Mouse (Mus musculus) liver, embryonic 16.5 days (tissue): Measurements from ENCODE around the gene Sit1. TPM values are rescaled to one million over a fixed set of nuclear protein-coding genes. Genes with fewer than 3 reads are reported as not detected.
A peak's percentile ranks its signal among the peaks of the same experiment; 100 is the strongest.

Experiments used
- ATAC-seq: fragments of 200-750 bp; cut with Nextera tagmentation; 2 replicates; pipeline ENCODE4 v1.8.0; 2017; ENCODE audit warnings: low read depth, mild to moderate bottlenecking, moderate number of reproducible peaks, moderate library complexity
- H3K27ac ChIP-seq: fragments of 300-500 bp; sonication (generic); 2 replicates; pipeline ENCODE4 v1.5.1; 2014; ENCODE audit warnings: mild to moderate bottlenecking, low read length
- H3K27me3 ChIP-seq: fragments of 300-500 bp; sonication (generic); 2 replicates; pipeline ENCODE4 v1.6.1; 2014; ENCODE audit warnings: low read depth, low read length, mixed read lengths; ENCODE audit not compliant: control insufficient read depth, insufficient read depth
- H3K36me3 ChIP-seq: fragments of 300-500 bp; sonication (generic); 2 replicates; pipeline ENCODE4 v1.6.1; 2014; ENCODE audit warnings: mild to moderate bottlenecking; ENCODE audit not compliant: control insufficient read depth, insufficient read depth
- H3K4me1 ChIP-seq: fragments of 300-500 bp; sonication (generic); 2 replicates; pipeline ENCODE4 v1.6.1; 2014; ENCODE audit warnings: low read depth, low read length, mixed read lengths; ENCODE audit not compliant: control insufficient read depth
- H3K4me2 ChIP-seq: fragments of 300-500 bp; sonication (generic); 2 replicates; pipeline ENCODE4 v1.6.1; 2014; ENCODE audit warnings: low read depth, low read length, mixed read lengths
- H3K4me3 ChIP-seq: fragments of 300-500 bp; sonication (generic); 2 replicates; pipeline ENCODE4 v1.5.1; 2014; ENCODE audit warnings: low read depth, mild to moderate bottlenecking, low read length
- H3K9ac ChIP-seq: fragments of 300-500 bp; sonication (generic); 2 replicates; pipeline ENCODE4 v1.6.1; 2014; ENCODE audit warnings: low read depth, low read length
- H3K9me3 ChIP-seq: fragments of 300-500 bp; sonication (generic); replicated peaks from 2 replicates; pipeline ENCODE4 v1.6.1; 2016; ENCODE audit warnings: low read length; ENCODE audit not compliant: control insufficient read depth
- WGBS: fragments of 180-500 bp; shearing (Covaris S2); extraction: QIAGEN DNeasy Blood & Tissue Kit; methylation state at CpG from one replicate; pipeline ENCODE4 v1.1.7; 2014; ENCODE audit not compliant: insufficient replicate concordance; 5-methylcytosine and 5-hydroxymethylcytosine counted together
- polyA plus RNA-seq: library from polyadenylated mRNA; unstranded; fragments of >200 nt; fragmentation: Nextera tagmentation; extraction: Ambion mirVana; gene quantifications from 2 replicates; pipeline ENCODE4 v1.2.1, GENCODE M21; 2015

The Sit1 gene
- polyA plus RNA-seq, 1 experiment from 2014 or later, result 0.27 TPM

DNA sequence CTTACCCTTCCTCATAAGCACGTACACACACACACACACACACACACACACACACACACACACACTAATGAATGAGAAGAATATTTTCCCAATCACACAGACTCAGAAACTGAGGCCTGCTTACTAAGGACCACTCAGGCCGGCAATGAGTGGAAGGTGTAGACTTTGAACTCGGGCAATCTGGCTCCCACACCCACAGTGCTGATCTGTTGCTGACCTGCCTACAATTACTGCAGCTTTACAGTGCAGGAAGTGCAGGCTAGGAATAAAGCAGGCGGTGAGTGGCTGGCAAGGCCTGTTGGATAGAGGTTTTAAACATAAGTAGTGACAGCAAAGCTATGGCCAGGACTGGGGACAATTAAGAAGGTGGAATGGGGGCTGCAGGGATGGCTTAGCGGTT, 2.5 kb downstream of the Sit1 start:
- no peak overlapping the region for H3K4me3 ChIP-seq
- no peak overlapping the region for H3K27ac ChIP-seq
- H3K9me3 ChIP-seq, result no peaks in the 10 kb centered on the region
- no peaks in the 10 kb centered on the region for H3K36me3 ChIP-seq
- H3K27me3 ChIP-seq, result no peaks in the 10 kb centered on the region
- no peak overlapping the region for H3K4me2 ChIP-seq
- no peak overlapping the region for H3K9ac ChIP-seq
- H3K4me1 ChIP-seq, result peaks cover 4% of the 10 kb centered on the region; the same call in 1 of the 2 replicates
- ATAC-seq, result no peak
- WGBS, result 63% methylated on average over 5 of the region's 5 CpGs

GRCm38 (mm10) chr4:43478906-43479832, 4.4 kb downstream of the Sit1 start:
- no peak for ATAC-seq
- Histone ChIP-seq H3K9ac (no peak overlapping the region), H3K4me3 (no peak overlapping the region), H3K36me3 (no peaks in the 10 kb centered on the region), H3K9me3 (no peaks in the 10 kb centered on the region), H3K4me2 (peak overlapping the region; percentile 37), H3K27ac (no peak overlapping the region), H3K27me3 (no peaks in the 10 kb centered on the region), H3K4me1 (peaks cover 4% of the 10 kb centered on the region; the same call in 1 of the 2 replicates)
- 38% methylated on average over 24 of the region's 24 CpGs for WGBS

- H3K27ac ChIP-seq, result no peak overlapping the region
- peak overlapping the region; percentile 54 for H3K4me3 ChIP-seq
- H3K9ac ChIP-seq, result peak overlapping the region; percentile 59
- peaks cover 4% of the 10 kb centered on the region; the same call in 1 of the 2 replicates for H3K4me1 ChIP-seq
- 24% methylated on average over 8 of the region's 8 CpGs for WGBS
- no peaks in the 10 kb centered on the region for H3K9me3 ChIP-seq
- no peaks in the 10 kb centered on the region for H3K27me3 ChIP-seq
- H3K4me2 ChIP-seq, result peak overlapping the region; percentile 62
- H3K36me3 ChIP-seq, result no peaks in the 10 kb centered on the region
- ATAC-seq, result no peak; the same call in 1 of the 2 replicates
Measured at GRCm38 (mm10) chr4:43478534-43478858, 5.0 kb downstream of the Sit1 start.

DNA sequence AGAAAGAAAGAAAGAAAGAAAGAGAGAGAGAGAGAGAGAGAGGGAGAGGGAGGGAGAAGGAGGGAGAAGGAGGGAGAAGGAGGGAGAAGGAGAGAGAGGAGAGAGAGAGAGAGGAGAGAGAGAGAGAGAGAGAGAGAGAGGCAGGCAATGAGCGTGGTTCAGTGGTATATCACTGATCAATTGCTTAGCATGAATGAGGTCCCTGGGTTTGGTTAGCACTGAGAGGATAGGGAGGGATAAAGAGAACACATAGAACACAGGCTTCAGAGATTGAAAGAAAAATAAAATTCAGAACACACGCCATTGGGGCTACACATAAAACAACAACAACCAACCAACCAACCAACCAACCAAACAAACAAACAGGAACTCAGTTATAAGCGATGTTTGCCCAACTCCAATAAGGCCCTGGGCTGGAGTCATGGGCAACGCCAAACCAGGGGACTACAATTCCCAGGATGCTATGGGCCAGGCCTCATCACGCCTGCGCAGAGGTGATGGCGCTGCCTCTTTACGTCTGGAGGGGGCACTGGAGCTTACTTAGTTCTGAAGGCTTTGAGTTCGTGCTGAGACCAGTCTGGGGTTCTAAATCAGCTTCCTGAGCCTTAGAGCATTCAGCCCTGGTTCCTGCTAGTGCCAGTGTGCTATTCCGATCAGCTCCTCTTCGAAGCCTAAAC, 5.5 kb downstream of the Sit1 start:
- peak overlapping the region; percentile 62 for H3K4me2 ChIP-seq
- ATAC-seq, result peak; percentile 93
- no peak overlapping the region for H3K27ac ChIP-seq
- peak overlapping the region; percentile 54 for H3K4me3 ChIP-seq
- H3K4me1 ChIP-seq, result peaks cover 4% of the 10 kb centered on the region; the same call in 1 of the 2 replicates
- H3K9ac ChIP-seq, result peak overlapping the region; percentile 59
- H3K27me3 ChIP-seq, result no peaks in the 10 kb centered on the region
- H3K9me3 ChIP-seq, result no peaks in the 10 kb centered on the region
- 12% methylated on average over 11 of the region's 11 CpGs for WGBS
- no peaks in the 10 kb centered on the region for H3K36me3 ChIP-seq

- H3K36me3 ChIP-seq, result no peaks in the 10 kb centered on the region
- no peak overlapping the region for H3K4me2 ChIP-seq
- H3K9me3 ChIP-seq, result no peaks in the 10 kb centered on the region
- peaks cover 4% of the 10 kb centered on the region; the same call in 1 of the 2 replicates for H3K4me1 ChIP-seq
- 61% methylated on average over 6 of the region's 6 CpGs for WGBS
- no peak overlapping the region for H3K4me3 ChIP-seq
- H3K27me3 ChIP-seq, result no peaks in the 10 kb centered on the region
- ATAC-seq, result no peak
- H3K27ac ChIP-seq, result no peak overlapping the region
- H3K9ac ChIP-seq, result no peak overlapping the region
Measured at GRCm38 (mm10) chr4:43476604-43477003, 6.9 kb downstream of the Sit1 start.

DNA sequence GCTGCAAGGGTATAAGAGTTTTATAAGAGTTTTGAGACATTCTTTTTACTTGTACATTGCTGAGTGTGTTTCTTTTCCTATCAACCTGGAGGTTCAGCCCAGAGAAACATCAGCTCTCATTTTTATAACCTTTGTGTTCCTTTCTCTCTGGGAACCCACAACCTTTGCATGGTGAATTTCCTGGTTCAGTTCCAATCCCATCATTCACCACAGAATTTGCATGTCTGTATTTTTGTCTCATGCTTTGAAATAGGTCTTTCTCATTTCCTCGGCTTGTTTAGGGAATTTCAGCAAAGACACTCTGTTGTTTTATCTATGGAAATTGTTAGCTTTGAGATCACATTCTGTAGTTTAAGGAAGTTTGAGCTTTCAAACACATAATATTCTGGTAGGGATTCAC, 9.9 kb downstream of the Sit1 start:
- H3K4me3 ChIP-seq, result no peak overlapping the region
- H3K4me1 ChIP-seq, result peaks cover 3% of the 10 kb centered on the region; the same call in 1 of the 2 replicates
- no peak overlapping the region for H3K4me2 ChIP-seq
- no peak overlapping the region for H3K27ac ChIP-seq
- no peak for ATAC-seq
- no peaks in the 10 kb centered on the region for H3K27me3 ChIP-seq
- H3K9me3 ChIP-seq, result no peaks in the 10 kb centered on the region
- no peaks in the 10 kb centered on the region for H3K36me3 ChIP-seq
- H3K9ac ChIP-seq, result no peak overlapping the region
- WGBS, result 48% methylated on average over 1 of the region's 1 CpGs

GRCm38 (mm10) chr4:43470301-43470700, 13.2 kb downstream of the Sit1 start:
- whole genome bisulfite sequencing, result 76% methylated on average over 10 of the region's 10 CpGs
- H3K4me2 ChIP-seq, result no peak overlapping the region
- H3K9ac ChIP-seq, result no peak overlapping the region
- H3K36me3 ChIP-seq, result no peaks in the 10 kb centered on the region
- H3K4me1 ChIP-seq, result no peaks in the 10 kb centered on the region
- H3K9me3 ChIP-seq, result no peaks in the 10 kb centered on the region
- no peak for ATAC-seq
- no peak overlapping the region for H3K27ac ChIP-seq
- no peaks in the 10 kb centered on the region for H3K27me3 ChIP-seq
- H3K4me3 ChIP-seq, result no peak overlapping the region

GRCm38 (mm10) chr4:43466872-43467271, 16.7 kb downstream of the Sit1 start:
- 74% methylated on average over 7 of the region's 7 CpGs for WGBS

GRCm38 (mm10) chr4:43465935-43466334, 17.6 kb downstream of the Sit1 start:
- H3K4me1 ChIP-seq, result no peaks in the 10 kb centered on the region
- no peak overlapping the region for H3K4me3 ChIP-seq
- no peak overlapping the region for H3K9ac ChIP-seq
- H3K27ac ChIP-seq, result no peak overlapping the region
- no peaks in the 10 kb centered on the region for H3K9me3 ChIP-seq
- no peak for ATAC-seq
- no peak overlapping the region for H3K4me2 ChIP-seq
- 43% methylated on average over 6 of the region's 6 CpGs for WGBS
- H3K27me3 ChIP-seq, result no peaks in the 10 kb centered on the region
- no peaks in the 10 kb centered on the region for H3K36me3 ChIP-seq

More at GRCm38 (mm10) chr4:43466872-43467271, 16.7 kb downstream of the Sit1 start:
- Histone ChIP-seq H3K27ac (no peak overlapping the region), H3K36me3 (no peaks in the 10 kb centered on the region), H3K27me3 (no peaks in the 10 kb centered on the region), H3K9me3 (no peaks in the 10 kb centered on the region), H3K4me2 (no peak overlapping the region), H3K4me3 (no peak overlapping the region), H3K4me1 (no peaks in the 10 kb centered on the region), H3K9ac (no peak overlapping the region)
- no peak for ATAC-seq
